23 mouse cellular contexts compared by ENCODE assay signal in the genomic region with DNA sequence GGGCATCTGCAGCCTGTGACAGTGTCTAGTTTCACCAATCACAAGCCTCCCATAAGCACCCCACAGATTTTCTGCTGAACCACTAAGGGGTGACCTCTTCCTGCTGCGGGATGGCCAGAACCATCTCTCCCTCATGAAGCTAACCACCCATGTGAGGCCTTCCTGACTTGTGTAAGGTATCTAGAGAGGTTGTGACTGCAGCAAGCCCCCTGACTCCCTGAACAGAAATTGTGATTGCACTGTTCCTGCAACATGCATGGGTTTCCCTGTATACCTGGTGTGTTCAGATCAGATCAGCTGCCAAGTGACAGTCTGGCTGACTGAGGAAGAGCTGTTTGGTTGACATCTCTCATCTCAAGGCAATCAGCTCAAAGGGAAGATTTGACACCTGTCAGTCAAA. TPM values are rescaled to one million over a fixed set of nuclear protein-coding genes. Genes with fewer than 3 reads are reported as not detected.
"Had no signal": no experiment of that assay in that cellular context is flagged by ENCODE, and none has a peak within 500 bp of the region (broad histone marks: within the 10 kb centered on the region; RNA-seq: fewer than 3 reads in every experiment).

No protein-coding gene starts in this region.

- H3K27me3 ChIP-seq: midbrain, embryonic 12.5 days; neural tube, embryonic 13.5 days; neural tube, embryonic 15.5 days had no signal

- ATAC-seq: midbrain, embryonic 16.5 days had no signal

- H3K4me1 ChIP-seq: midbrain, embryonic 10.5 days; neural tube, embryonic 15.5 days had no signal

- H3K4me2 ChIP-seq: lung, embryonic 14.5 days; midbrain, embryonic 12.5 days; neural tube, embryonic 13.5 days; neural tube, embryonic 15.5 days had no signal

- H3K9ac ChIP-seq: lung, embryonic 14.5 days; midbrain, embryonic 12.5 days; neural tube, embryonic 13.5 days; neural tube, embryonic 15.5 days had no signal

- H3K36me3 ChIP-seq: midbrain, embryonic 10.5 days; midbrain, embryonic 12.5 days; neural tube, embryonic 13.5 days; neural tube, embryonic 15.5 days had no signal

- H3K4me3 ChIP-seq: midbrain, embryonic 10.5 days; midbrain, embryonic 12.5 days; myocyte; neural tube, embryonic 13.5 days; neural tube, embryonic 15.5 days had no signal

- H3K9me3 ChIP-seq: midbrain, embryonic 10.5 days; midbrain, embryonic 12.5 days; neural tube, embryonic 13.5 days; neural tube, embryonic 15.5 days had no signal

- DNase-seq: lung, adult 18-20 months; lung, embryonic 14.5 days; lung, postnatal 10 days; lung, postnatal 4 days; midbrain, embryonic 14.5 days; retina, postnatal 1 day; right cerebral cortex, adult 18-20 months; right cerebral cortex, postnatal 25 days; right cerebral cortex, postnatal 4 days; spleen, adult 18-20 months; thymus, adult 18-20 months; thymus, postnatal 14 days; thymus, postnatal 36 days had no signal

- H3K27ac ChIP-seq: midbrain, embryonic 10.5 days; midbrain, embryonic 12.5 days; neural tube, embryonic 13.5 days; neural tube, embryonic 15.5 days had no signal

RNA-seq across cellular contexts. Expression of a gene that starts 13.4 kb away (rescaled TPM):
- total RNA-seq: megakaryocyte, adult 5-6 weeks; megakaryocyte-erythroid progenitor cell, adult 5-6 weeks had no signal
- polyA plus RNA-seq: lung, embryonic 14.5 days; midbrain, embryonic 10.5 days; midbrain, embryonic 12.5 days; midbrain, embryonic 14.5 days; midbrain, embryonic 16.5 days; myocyte; neural tube, embryonic 11.5 days; neural tube, embryonic 13.5 days; neural tube, embryonic 15.5 days; stomach, embryonic 14.5 days had no signal
